In the genomic region with DNA sequence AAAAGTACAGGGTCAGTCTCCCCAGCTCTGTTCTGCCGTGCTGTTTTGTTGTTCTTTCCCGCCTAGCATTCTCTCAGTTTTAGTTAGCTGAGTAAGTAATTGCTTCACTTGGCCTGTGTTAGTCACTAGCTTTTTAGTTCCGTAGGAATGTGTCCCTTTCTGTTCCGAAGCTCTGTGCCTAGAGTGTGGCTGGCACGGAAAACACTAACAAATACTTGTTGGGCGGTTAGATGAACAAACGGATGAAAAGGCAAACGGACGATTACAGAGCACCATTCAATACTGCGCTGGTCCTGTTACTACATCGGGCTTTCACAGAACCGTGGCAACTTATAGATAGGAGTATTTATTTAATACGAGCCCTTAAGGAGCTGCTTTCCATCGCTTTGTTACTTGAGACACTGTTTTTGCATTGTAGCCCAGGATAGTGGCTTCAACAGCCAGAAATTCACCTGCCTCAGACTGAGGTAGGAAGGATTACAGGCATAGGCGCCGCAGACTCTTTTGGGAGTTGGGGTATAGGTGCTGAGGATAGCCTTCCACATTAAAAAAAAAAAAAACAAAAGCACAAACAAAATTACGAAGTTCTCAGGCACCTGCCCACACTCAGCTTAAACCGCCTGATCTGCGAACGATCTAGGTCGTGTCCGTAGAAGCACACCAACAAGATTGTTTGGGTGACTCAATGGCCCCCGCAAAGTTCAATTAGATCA, we compare ENCODE assay signal across 8 mouse cellular contexts. TPM values are rescaled to one million over a fixed set of nuclear protein-coding genes. Genes with fewer than 3 reads are reported as not detected.
DNase-seq lines count a peak whose midpoint lies in the region; ATAC-seq and TF ChIP-seq lines count a peak whose summit lies in the region.

No protein-coding gene starts in this region.

- peak; percentile 34 for DNase-seq in gastrocnemius, adult 18-20 months (ENCODE audit: low spot score)
- no peak for DNase-seq in gastrocnemius, postnatal 36 days
- DNase-seq in cerebellum, adult 11 months = peak; percentile 26
- DNase-seq in liver, postnatal 0 days = peak; percentile 39
- no peak for DNase-seq in right cerebral cortex, postnatal 10 days (ENCODE audit: low spot score in 2 of 2)

- intact Hi-C loops in gastrocnemius, postnatal 36 days (cut with DNase I) = no loop called here

- peak overlapping the region; percentile 94 for H3K4me2 ChIP-seq in forebrain, embryonic 13.5 days
- H3K4me2 ChIP-seq in liver, postnatal 0 days (ENCODE audit: low read depth, low read length) = peak overlapping the region; percentile 90
- peak overlapping the region; percentile 83 for H3K4me2 ChIP-seq in neural tube, embryonic 13.5 days

- H3K9me3 ChIP-seq in forebrain, embryonic 13.5 days (replicated peaks) = no peaks in the 10 kb centered on the region
- H3K9me3 ChIP-seq in liver, postnatal 0 days (ENCODE audit: low read length) = no peaks in the 10 kb centered on the region
- no peaks in the 10 kb centered on the region for H3K9me3 ChIP-seq in neural tube, embryonic 13.5 days

- H3K4me3 ChIP-seq in forebrain, embryonic 13.5 days = peak overlapping the region; percentile 87
- peak overlapping the region; percentile 91 for H3K4me3 ChIP-seq in liver, postnatal 0 days (ENCODE audit: low read depth, low read length)
- H3K4me3 ChIP-seq in neural tube, embryonic 13.5 days = peak overlapping the region; percentile 91

- peak overlapping the region; percentile 79 for H3K9ac ChIP-seq in forebrain, embryonic 13.5 days
- peak overlapping the region; percentile 73 for H3K9ac ChIP-seq in liver, postnatal 0 days (replicated peaks)
- H3K9ac ChIP-seq in neural tube, embryonic 13.5 days = peak overlapping the region; percentile 69

- peak overlapping the region; percentile 59 for H3K27ac ChIP-seq in forebrain, embryonic 13.5 days
- peak overlapping the region; percentile 96 for H3K27ac ChIP-seq in liver, postnatal 0 days (ENCODE audit: low read depth)
- H3K27ac ChIP-seq in neural tube, embryonic 13.5 days (replicated peaks) = peak overlapping the region; percentile 73

- no peak for TF ChIP-seq CTCF in liver, postnatal 0 days (IDR thresholded peaks at IDR 0.05; ENCODE audit: low read depth)

- ATAC-seq in forebrain, embryonic 13.5 days = no peak
- ATAC-seq in inflammation-experienced regulatory T-cells, adult 6 months = peak; percentile 27
- peak; percentile 17 for ATAC-seq in liver, postnatal 0 days
- 0 out of 2 replicates have a peak, but pooled peaks have one; percentile 2 for ATAC-seq in neural tube, embryonic 13.5 days (ENCODE audit: low read depth)

- 2% methylated on average over 23 of the region's 23 CpGs for WGBS in forebrain, embryonic 13.5 days
- WGBS in liver, postnatal 0 days (ENCODE audit: insufficient replicate concordance) = 5% methylated on average over 23 of the region's 23 CpGs
- WGBS in neural tube, embryonic 13.5 days = 5% methylated on average over 23 of the region's 23 CpGs

- H3K4me1 ChIP-seq in forebrain, embryonic 13.5 days = peaks cover 41% of the 10 kb centered on the region
- peaks cover 33% of the 10 kb centered on the region for H3K4me1 ChIP-seq in liver, postnatal 0 days (ENCODE audit: insufficient read depth)
- peaks cover 45% of the 10 kb centered on the region for H3K4me1 ChIP-seq in neural tube, embryonic 13.5 days (replicated peaks)

- no peaks in the 10 kb centered on the region for H3K36me3 ChIP-seq in forebrain, embryonic 13.5 days (ENCODE audit: poor library complexity, severe bottlenecking)
- H3K36me3 ChIP-seq in liver, postnatal 0 days (replicated peaks; ENCODE audit: insufficient read depth, low read length) = no peaks in the 10 kb centered on the region
- 0 out of 2 replicates have a peak, but pooled peaks cover 5% of the 10 kb centered on the region for H3K36me3 ChIP-seq in neural tube, embryonic 13.5 days

- no peak for TF ChIP-seq EP300 in liver, postnatal 0 days (IDR thresholded peaks at IDR 0.05; ENCODE audit: low read depth)

- no peaks in the 10 kb centered on the region for H3K27me3 ChIP-seq in forebrain, embryonic 13.5 days
- H3K27me3 ChIP-seq in liver, postnatal 0 days (ENCODE audit: insufficient read depth, low read length) = no peaks in the 10 kb centered on the region
- no peaks in the 10 kb centered on the region for H3K27me3 ChIP-seq in neural tube, embryonic 13.5 days

RNA-seq across cellular contexts. Expression of gene Rab3gap2, which starts 0.6 kb away (rescaled TPM):
- 10 to 100 TPM; 17.6 to 17.8 TPM for total RNA-seq in gastrocnemius, adult 18-20 months (2021)
- 10 to 100 TPM; 14.7 to 17.1 TPM for total RNA-seq in gastrocnemius, postnatal 36 days (2021)
- polyA plus RNA-seq in forebrain, embryonic 13.5 days (2015; fragmentation: Nextera tagmentation; extraction: Ambion mirVana) = 19.3 and 21.9 TPM in 2 replicates
- 10 to 100 TPM; 12.7 to 16.1 (median 15.8) TPM for polyA plus RNA-seq in inflammation-experienced regulatory T-cells, adult 6 months (2017; shearing (Covaris generic))
- polyA plus RNA-seq in liver, postnatal 0 days (2015; fragmentation: Nextera tagmentation; extraction: Ambion mirVana) = 6.0 and 7.3 TPM in 2 replicates
- 24.4 and 27.8 TPM in 2 replicates for polyA plus RNA-seq in neural tube, embryonic 13.5 days (2015; fragmentation: Nextera tagmentation; extraction: Ambion mirVana)

Comparison
In these comparisons a context has a peak if more than half of its experiments do, and no peak if none do; other contexts are left out.
1. DNase-seq: peak in gastrocnemius, adult 18-20 months (single experiment), cerebellum, adult 11 months (single experiment) and liver, postnatal 0 days (single experiment); none in gastrocnemius, postnatal 36 days (0 of 2) and right cerebral cortex, postnatal 10 days (0 of 2).
2. Peak in every context shown above with its lines, with median percentiles within 50 percentile points of each other: H3K27ac ChIP-seq, H3K4me2 ChIP-seq, H3K4me3 ChIP-seq and H3K9ac ChIP-seq.